7 mouse cellular contexts compared by ENCODE assay signal in the genomic region with DNA sequence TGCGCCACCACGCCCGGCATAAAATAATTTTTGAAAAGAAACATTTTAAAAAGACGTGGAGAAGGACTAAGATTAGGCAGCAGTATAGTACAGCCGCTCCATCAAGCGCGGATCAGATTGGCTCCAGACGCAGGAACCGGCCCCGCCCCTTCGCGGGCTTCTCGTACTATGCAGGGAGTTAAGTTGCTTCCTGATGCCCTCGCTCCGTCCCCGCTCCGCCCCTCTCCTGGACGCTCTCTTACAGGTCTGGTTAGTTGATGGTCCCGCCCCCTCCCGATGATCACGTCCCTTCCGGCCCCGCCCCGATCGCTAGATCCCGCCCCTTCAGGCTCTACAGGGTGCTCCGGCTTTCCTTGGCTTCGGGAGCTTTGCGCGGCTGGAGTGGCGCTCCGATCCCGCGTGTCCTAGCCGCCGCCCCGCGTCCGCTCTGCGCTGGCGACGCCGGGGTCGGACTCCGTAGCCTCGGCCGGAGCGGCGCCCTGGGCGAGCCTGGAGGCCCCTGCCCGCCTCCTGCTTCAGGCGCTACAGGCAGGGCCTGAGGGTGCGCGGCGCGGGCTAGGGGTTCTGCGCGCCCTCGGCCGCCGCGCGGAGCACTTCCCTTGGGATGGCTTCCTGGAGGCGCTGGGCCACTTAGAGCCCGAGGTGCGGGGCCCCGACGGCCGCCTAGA. TPM values are rescaled to one million over a fixed set of nuclear protein-coding genes. Genes with fewer than 3 reads are reported as not detected.
A peak's percentile ranks its signal among the peaks of the same experiment; 100 is the strongest.
DNase-seq lines count a peak whose midpoint lies in the region; ATAC-seq lines count a peak whose summit lies in the region.

A gene (plus strand): TSS at position 308 of the 668 bp plus-strand sequence.

- no peaks in the 10 kb centered on the region for H3K9me3 ChIP-seq in intestine, embryonic 15.5 days
- no peaks in the 10 kb centered on the region for H3K9me3 ChIP-seq in midbrain, embryonic 10.5 days (replicated peaks)

- H3K36me3 ChIP-seq in intestine, embryonic 15.5 days: peaks cover 11% of the 10 kb centered on the region
- peaks cover 32% of the 10 kb centered on the region for H3K36me3 ChIP-seq in midbrain, embryonic 10.5 days

- intact Hi-C loops in gastrocnemius, postnatal 36 days (cut with DNase I): no loop called here
- intact Hi-C loops in left cerebral cortex, postnatal 25 days (cut with DNase I): loop anchor here (5.0 kb wide), 1 partner anchor 106 kb away; a partner anchor contains a TSS

- under 1% methylated on average over 69 of the region's 69 CpGs for WGBS in intestine, embryonic 15.5 days
- WGBS in midbrain, embryonic 10.5 days: under 1% methylated on average over 69 of the region's 69 CpGs

- peak within 1 kb of the TSS; percentile 96 for H3K27ac ChIP-seq in intestine, embryonic 15.5 days
- H3K27ac ChIP-seq in midbrain, embryonic 10.5 days (replicated peaks): peak within 1 kb of the TSS; percentile 95

- H3K27me3 ChIP-seq in intestine, embryonic 15.5 days (replicated peaks): no peaks in the 10 kb centered on the region
- H3K27me3 ChIP-seq in midbrain, embryonic 10.5 days (ENCODE audit: low read depth, poor library complexity, severe bottlenecking): no peaks in the 10 kb centered on the region

- peak within 1 kb of the TSS; percentile 92 for H3K9ac ChIP-seq in intestine, embryonic 15.5 days

- peak; percentile 99 for ATAC-seq in intestine, embryonic 15.5 days

- H3K4me2 ChIP-seq in intestine, embryonic 15.5 days (replicated peaks): peak within 1 kb of the TSS; percentile 78

- peaks cover 13% of the 10 kb centered on the region for H3K4me1 ChIP-seq in intestine, embryonic 15.5 days (replicated peaks)
- H3K4me1 ChIP-seq in midbrain, embryonic 10.5 days: peaks cover 46% of the 10 kb centered on the region

- peak; percentile 97 for DNase-seq in adrenal gland, adult 2 months
- DNase-seq in embryo, embryonic 11.5 days (ENCODE audit: low read depth, low spot score): peak; percentile 99
- peak; percentile 87 to 96 for DNase-seq in gastrocnemius, postnatal 36 days
- DNase-seq in left cerebral cortex, postnatal 25 days (ENCODE audit: low spot score in 2 of 2): peak; percentile 91 to 97
- DNase-seq in midbrain, embryonic 10.5 days (ENCODE audit: low spot score): peak; percentile 99
- peak; percentile 91 for DNase-seq in right cerebral cortex, postnatal 4 days

- H3K4me3 ChIP-seq in intestine, embryonic 15.5 days (replicated peaks): peak within 1 kb of the TSS; percentile 91
- H3K4me3 ChIP-seq in midbrain, embryonic 10.5 days: peak within 1 kb of the TSS; percentile 94

RNA-seq across cellular contexts. Expression of the gene that starts here (rescaled TPM):
- total RNA-seq in adrenal gland, adult 2 months (2021): 10 to 100 TPM; 19.5 to 22.5 TPM
- 27.8 and 31.5 TPM in 2 replicates for polyA plus RNA-seq in adrenal gland, adult 2 months (2012; rRNA removed)
- total RNA-seq in gastrocnemius, postnatal 36 days (2021): 10 to 100 TPM in 1 of 2 experiments, 1 to 10 TPM in 1; 7.0 to 10.3 TPM
- polyA plus RNA-seq in intestine, embryonic 15.5 days (2015; fragmentation: Nextera tagmentation; extraction: Ambion mirVana): 22.7 and 29.8 TPM in 2 replicates
- 10 to 100 TPM; 24.0 to 25.7 TPM for total RNA-seq in left cerebral cortex, postnatal 25 days (2021)
- 28.2 and 30.8 TPM in 2 replicates for polyA plus RNA-seq in midbrain, embryonic 10.5 days (2016; fragmentation: Nextera tagmentation; extraction: Ambion mirVana)

Comparison
In these comparisons a context has a peak if more than half of its experiments do, and no peak if none do; other contexts are left out.
1. Peak in every context shown above with its lines: DNase-seq, ATAC-seq, H3K4me3 ChIP-seq and H3K27ac ChIP-seq.